Mouse (Mus musculus) monocyte, adult 5-6 weeks (primary cell): ENCODE results near the gene Lama1. TPM values are rescaled to one million over a fixed set of nuclear protein-coding genes. Genes with fewer than 3 reads are reported as not detected.

ENCODE experiments used
- ATAC-seq: fragments of 153-309, 156-312 bp; replicated peaks from 2 replicates; pipeline ENCODE4 v1.8.0; 2017; ENCODE audit warnings: mild to moderate bottlenecking; ENCODE audit not compliant: low TSS enrichment, insufficient number of reproducible peaks, severe bottlenecking, poor library complexity, low FRiP score
- total RNA-seq: library from RNA; stranded (forward); fragments of 200-1000, 200-491, 200-594 nt; gene quantifications from 3 replicates; pipeline ENCODE4 v1.2.3, GENCODE M21; 2017

Gene Lama1
- total RNA-seq, result not detected in 3 replicates

GRCm38 (mm10) chr17:67696694-67697386 is at the start of gene Lama1:
Gene Lama1 (plus strand): TSS chr17:67697259.
- no peak for ATAC-seq

GRCm38 (mm10) chr17:67651506-67651905 is 45.6 kb upstream of the Lama1 start:
- no peak for ATAC-seq

DNA sequence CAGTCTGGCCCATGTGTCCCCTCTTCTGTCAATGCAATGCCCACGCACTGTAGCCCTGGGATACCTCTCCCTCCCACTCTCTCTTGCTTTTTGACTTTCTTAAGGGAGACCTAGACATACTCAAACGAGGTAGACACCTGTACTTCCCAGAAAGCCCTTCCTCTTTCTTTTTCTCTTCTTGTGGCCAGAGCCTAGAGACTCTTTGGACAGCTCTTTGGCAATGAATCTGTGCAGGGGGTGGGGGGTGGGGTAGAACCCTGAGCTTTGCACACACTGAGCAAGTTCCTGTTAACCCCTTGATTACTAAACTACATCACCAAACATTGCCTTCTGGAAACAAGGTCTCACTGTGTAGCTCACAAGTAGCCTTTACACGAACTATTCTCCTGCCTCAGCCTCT is 32.8 kb upstream of the Lama1 start:
- ATAC-seq, result no peak

DNA sequence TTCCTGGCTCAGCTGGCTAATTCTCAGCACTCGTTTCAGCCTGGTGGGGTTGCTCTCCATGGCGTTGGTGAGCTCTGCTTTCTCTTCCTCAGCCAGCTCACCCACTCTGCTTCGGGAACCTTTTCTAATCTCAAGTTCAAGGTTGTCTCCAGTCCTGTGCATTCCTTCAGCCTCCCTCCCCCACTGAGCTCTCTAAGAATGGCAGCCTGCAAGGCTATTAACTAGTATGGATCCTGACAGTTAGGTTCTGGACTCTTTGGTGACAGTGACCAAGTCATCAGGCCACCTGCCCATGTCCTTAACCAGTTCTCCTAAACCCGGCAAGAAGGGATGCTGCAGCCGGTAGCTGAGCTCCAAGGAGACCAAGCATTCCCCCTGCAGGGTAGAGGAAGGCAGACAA is 30.1 kb upstream of the Lama1 start:
- ATAC-seq, result no peak

DNA sequence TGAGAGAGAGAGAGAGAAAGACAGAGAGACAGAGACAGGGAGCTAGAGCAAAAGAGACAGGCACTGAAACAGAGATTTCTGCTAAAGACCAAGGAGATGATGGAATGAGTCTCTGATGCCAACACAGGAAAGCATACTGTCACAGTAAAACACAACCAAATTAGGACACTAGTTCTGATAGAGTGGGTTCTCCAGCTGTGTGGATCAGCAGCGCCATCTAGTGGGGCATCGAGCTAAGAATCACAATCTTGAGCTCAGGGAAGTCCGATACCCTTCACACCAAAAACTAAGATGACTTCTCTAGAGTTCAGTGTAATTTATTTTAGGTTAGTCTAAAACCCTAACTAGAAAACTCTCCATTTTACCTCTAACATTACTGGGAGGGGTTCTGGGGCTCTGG is 29.1 kb upstream of the Lama1 start:
- no peak for ATAC-seq

GRCm38 (mm10) chr17:67678576-67678975 is 18.5 kb upstream of the Lama1 start:
- no peak for ATAC-seq

- ATAC-seq, result no peak
Observed at GRCm38 (mm10) chr17:67681084-67681483, 16.0 kb upstream of the Lama1 start.

DNA sequence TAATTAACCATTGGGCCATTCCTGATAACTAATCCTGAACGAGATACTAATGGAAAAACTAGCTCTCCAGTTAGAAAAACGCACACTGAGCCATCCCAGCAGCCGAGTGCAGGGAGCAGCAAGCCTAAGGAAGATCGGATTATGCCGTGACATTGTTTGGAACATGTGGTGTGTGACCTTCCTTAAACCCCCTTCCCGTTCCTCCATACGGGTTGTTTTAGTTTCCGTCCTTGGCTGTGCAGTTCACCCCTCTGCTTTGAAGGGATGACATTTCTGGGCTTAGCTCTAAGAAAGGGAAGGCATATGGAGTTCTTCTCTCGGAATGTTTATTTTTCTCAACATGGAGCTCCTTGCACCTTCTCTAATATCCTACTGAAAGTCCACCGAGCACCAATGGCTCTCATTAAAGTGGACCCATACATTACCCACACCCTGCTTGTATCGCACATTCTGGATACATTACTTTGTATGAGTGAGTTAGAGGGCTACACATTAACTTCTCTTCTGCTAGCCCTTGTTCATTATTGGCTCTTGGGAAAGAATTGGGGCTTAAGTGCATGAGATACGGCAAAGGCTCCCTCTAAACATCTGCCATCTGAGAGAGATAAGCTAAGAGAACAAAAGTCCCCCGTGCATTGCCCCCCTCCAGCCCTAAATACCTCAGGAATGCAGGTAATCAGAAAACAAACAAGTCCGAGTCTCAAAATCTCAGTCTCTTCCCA is 11.9 kb upstream of the Lama1 start:
- ATAC-seq, result no peak

DNA sequence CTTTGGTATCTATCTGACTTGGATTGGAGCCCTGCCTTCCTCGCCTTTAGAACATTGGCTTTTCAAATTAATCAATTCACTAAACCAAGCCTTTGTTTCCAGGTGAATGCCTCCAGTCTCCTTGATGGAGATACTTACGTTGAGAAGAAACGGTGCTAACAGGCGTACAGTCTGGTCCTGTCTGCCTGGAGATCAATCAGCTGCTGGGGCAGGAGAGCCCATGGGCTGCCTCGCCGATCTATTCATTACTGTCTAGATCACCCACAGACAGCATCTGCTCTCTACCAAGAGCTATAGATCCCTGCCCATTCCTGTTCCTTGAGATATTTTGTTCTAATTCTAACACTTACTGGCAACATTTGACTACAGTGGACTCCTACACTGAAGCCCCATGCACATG is 9.6 kb upstream of the Lama1 start:
- no peak for ATAC-seq

GRCm38 (mm10) chr17:67690689-67691088 is 6.4 kb upstream of the Lama1 start:
- no peak for ATAC-seq

- ATAC-seq, result no peak
Observed at GRCm38 (mm10) chr17:67692651-67693050, 4.4 kb upstream of the Lama1 start.

DNA sequence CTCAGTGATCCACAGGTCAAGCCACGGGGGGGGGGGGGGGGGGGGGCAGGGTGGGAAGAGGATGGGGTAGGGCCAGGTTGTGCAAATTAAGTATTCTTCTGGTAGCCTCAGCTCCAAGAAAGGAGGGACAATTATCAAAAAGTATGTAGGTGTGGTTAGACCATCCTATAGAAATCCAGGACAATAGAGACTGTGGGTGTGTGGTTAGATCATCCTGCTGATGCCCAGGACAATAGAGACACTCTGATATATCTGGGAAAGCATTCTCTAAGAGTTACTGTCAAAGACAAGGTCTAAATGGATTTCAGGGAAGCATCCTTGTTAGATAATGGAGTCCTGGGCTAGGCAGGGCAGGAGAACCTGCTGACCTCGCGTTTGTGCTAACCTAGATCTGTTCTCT is 3.2 kb upstream of the Lama1 start:
- ATAC-seq, result no peak

GRCm38 (mm10) chr17:67697461-67697891 is 417 bp downstream of the Lama1 start:
- ATAC-seq, result no peak

- no peak for ATAC-seq
Observed at GRCm38 (mm10) chr17:67698301-67698700, 1.2 kb downstream of the Lama1 start.

- ATAC-seq, result no peak
Observed at GRCm38 (mm10) chr17:67701761-67702160, 4.7 kb downstream of the Lama1 start.

DNA sequence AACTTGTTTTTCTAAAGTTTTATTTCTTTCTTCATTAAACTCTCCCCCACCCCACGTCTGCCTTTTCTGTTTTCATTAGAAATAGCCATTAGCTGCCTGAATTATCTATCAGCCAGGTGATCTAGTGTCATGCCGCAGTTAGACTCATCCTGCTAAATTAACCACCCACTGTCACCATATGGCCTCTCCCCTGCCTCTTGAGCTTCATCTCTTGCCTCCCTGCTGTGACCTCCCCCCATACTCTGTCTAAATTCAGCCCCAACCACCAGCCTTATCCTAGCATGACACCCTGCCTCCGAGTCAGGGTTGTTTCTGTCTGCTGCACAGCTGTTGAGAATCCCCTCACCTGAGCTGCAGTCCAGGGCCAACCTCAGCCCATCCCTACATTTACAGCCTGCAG is 5.9 kb downstream of the Lama1 start:
- no peak for ATAC-seq

- ATAC-seq, result no peak
Observed at GRCm38 (mm10) chr17:67705035-67705769, 8.1 kb downstream of the Lama1 start.

- no peak for ATAC-seq
Observed at GRCm38 (mm10) chr17:67706372-67706771, 9.3 kb downstream of the Lama1 start.

DNA sequence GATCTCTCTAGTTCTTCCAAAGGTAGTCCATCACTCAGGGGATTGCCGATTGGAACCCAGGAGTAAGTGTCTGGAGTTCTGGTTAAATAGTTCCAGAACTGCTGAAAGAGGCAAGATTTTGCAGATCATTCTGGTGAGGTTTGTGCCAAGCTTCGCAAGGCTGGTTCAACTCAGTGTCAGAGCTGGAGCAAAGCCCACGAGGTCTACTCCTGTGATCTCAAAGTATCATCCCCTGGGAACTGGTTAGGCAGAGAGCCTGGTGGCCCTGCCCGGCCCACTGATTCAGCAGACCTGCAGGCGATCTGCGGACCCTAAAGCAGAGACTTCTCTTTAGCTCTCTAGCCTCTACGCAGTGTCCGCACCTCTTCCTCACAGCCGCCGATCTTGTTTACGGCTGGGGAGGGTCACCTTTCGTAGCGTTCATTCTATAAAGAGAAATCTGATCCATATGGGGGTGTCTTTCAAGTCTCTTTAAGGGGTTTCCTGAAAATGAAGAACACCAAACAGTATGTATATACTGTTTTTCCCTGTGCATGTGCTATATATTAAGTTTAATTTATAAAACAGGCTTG is 10.8 kb downstream of the Lama1 start:
- no peak for ATAC-seq
